Mouse (Mus musculus) brain, embryonic 14.5 days (tissue): ENCODE data around the gene Map3k12.

Experiments used
- CTCF ChIP-seq: fragments of 200-500 bp; IDR thresholded peaks from 2 replicates; pipeline ENCODE4 v1.5.1; 2012; ENCODE audit warnings: inconsistent platforms, mild to moderate bottlenecking, moderate library complexity, borderline replicate concordance; ENCODE audit not compliant: insufficient read depth, insufficient read length; ENCODE audit errors: extremely low read depth
- POLR2A ChIP-seq: fragments of 200-500 bp; IDR thresholded peaks from 2 replicates; pipeline ENCODE4 v1.6.1; 2012; ENCODE audit warnings: mild to moderate bottlenecking, inconsistent platforms, borderline replicate concordance; ENCODE audit not compliant: poor library complexity, insufficient read depth, insufficient read length, severe bottlenecking; ENCODE audit errors: extremely low read depth

- TF ChIP-seq POLR2A, result peak; percentile 69
- TF ChIP-seq CTCF, result peak; percentile 90
Measured at GRCm38 (mm10) chr15:102470183-102470604, 46.7 kb downstream of the Map3k12 start, which contains the start of gene Pcbp2.
